Mouse (Mus musculus): Measurements from ENCODE around the gene Col13a1. TPM values are rescaled to one million over a fixed set of nuclear protein-coding genes. Genes with fewer than 3 reads are reported as not detected.

Gene Col13a1
- 1 to 10 TPM; 1.1 to 2.3 (median 1.4) TPM for total RNA-seq (2022)

DNA sequence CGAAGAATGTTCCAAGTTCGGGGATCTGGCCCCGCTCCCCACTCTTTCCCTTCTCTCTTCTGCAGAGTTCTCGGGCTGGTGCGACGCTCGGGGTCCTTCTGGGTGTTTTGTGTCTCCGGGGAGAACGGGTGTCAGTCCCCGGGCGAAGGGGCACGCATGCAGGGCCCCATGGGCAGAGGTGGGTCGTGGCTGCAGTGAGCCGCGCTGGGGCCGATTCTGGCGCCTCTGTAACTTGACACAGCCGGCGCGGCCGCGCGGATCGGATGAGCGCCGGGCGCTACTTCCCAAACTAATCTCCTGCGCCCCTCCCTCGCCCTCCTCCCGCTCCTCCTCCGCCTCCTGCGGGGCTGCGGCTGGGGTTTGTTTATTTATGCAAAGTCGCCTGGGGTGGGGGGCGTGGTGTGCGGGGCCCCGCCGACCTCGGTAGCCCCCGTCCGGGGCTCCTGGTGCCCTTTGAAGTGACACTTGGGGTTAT is at the start of gene Col13a1:
Col13a1 (minus strand) TSS at position 243 of the 475 bp plus-strand sequence.
- no peak for DNase-seq (ENCODE audit: low spot score in 2 of 2)

DNA sequence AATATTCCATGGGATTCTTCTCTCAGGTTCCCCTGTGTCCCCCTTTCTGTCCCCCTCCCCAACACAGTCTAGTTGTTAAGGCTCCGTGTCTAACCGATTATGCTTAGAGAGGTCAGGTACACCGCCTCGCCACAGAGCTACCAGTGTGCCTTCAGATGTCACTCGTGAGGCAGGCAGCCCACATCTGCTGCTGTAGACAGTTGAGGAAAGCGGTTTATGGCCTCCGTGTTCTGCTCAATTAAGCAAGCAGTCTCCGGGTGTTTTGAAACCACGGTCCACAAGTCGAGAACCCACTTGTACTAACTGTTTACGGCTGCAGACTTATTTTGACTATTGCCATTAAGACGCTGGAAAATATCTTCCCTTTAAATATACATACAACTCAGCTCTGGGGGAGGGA is 48.8 kb upstream of the Col13a1 start:
- DNase-seq (ENCODE audit: low spot score in 2 of 2), result no peak

- DNase-seq (ENCODE audit: low spot score in 2 of 2), result no peak
These were observed 45.1 kb upstream of the Col13a1 start for GRCm38 (mm10) chr10:62023821-62024551.

GRCm38 (mm10) chr10:62020068-62020620 is 41.2 kb upstream of the Col13a1 start:
- DNase-seq (ENCODE audit: low spot score in 2 of 2), result no peak

- no peak for DNase-seq (ENCODE audit: low spot score in 2 of 2)
These were observed 40.6 kb upstream of the Col13a1 start for GRCm38 (mm10) chr10:62019386-62020067.

DNA sequence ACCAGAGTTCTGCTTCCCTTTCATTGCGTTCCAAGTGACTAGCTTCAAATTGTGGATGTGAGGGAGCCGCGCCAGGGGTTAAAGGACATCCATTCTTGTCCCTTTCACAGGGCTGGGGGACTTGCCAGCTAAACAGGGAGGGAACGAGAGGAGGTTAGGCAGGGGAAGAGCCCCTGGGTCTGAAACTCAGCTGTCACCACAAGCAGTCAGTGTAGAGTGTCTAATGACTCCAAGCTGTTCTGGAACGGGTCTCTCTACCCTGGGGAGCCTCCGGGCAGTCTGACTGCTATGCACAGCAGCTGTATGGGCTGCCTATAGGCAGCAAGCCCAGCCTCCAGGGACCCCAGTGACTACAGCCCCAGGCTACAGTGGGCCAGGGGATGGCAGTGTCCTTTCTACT is 38.0 kb upstream of the Col13a1 start:
- DNase-seq (ENCODE audit: low spot score in 2 of 2), result no peak

DNA sequence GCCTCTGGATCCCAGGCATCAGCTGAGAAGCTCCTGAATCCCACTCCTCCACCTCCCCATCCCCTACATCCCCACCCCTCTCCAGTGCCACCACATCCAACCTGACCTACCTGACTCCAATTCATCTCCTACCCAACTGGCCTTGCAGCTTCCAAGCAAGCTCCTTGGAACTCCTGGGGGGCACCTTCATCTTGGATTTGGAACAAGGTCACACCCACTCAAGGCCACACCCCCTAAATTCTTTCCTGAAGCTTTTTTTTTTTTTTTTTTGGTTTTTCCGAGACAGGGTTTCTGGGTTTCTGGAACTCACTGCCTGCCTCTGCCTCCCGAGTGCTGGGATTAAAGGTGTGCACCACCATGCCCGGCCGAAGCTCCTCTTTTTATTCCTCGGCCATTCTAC is 34.3 kb upstream of the Col13a1 start:
- no peak for DNase-seq (ENCODE audit: low spot score in 2 of 2)

DNA sequence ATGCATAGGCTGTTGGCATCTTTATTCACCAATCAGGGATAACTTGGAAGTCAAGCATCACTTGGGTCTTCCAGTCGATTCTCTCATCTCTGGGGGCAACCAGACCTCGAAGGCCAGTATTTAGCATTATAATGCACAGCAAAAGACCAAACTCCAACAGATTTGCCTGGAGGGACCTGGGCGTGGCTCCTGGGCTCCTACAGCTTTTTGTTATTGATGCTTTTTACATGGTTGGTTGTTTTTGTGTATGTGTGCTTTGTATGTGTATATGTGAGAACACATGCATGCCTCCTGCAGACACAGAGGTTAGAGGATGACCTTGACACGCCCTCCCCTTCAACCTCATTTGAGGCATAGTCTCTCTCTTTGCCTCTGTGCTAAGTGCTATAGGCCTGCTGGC is 33.5 kb upstream of the Col13a1 start:
- no peak for DNase-seq (ENCODE audit: low spot score in 2 of 2)

GRCm38 (mm10) chr10:62009981-62010500 is 31.1 kb upstream of the Col13a1 start:
- no peak for DNase-seq (ENCODE audit: low spot score in 2 of 2)

DNA sequence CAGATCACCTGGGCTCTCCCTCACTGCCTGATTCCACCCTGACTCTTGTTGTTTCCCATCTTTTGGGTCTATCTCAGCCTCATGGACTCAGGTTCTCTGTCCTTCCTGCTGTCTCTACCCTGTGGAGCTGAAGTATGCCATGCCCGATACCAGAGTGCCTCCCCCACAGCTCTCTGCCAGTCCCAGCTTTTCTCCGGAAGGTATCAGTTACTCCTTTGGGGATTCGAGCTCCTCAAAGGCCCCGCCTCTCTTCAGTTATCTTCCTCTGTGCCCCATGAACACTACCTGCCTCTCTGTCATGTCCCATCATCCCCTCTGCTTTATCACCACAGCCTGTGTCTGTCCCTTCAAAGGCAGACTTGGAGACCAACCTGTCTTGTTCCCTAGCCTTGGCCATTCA is 29.1 kb upstream of the Col13a1 start:
- DNase-seq (ENCODE audit: low spot score in 2 of 2), result no peak

DNA sequence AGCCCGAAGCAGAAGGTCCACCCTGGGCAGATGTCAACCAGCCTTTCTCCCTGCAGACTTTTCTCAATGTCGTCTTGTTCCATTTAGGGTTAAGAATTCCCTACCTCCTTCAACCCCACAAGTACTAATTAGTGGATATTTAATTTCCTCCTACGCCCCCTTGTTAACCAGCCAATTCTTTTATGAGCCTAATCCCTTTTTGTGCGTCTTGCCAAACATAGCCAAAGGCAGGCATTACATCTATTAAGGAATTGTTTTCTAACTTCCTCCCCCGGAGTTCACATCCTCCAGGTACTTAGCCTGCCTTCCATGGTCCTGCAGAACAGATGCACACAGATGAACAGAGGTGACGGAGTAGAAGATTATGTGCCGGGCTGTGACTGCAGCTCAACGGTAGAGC is 27.5 kb upstream of the Col13a1 start:
- no peak for DNase-seq (ENCODE audit: low spot score in 2 of 2)

- no peak for DNase-seq (ENCODE audit: low spot score in 2 of 2)
These were observed 21.3 kb upstream of the Col13a1 start for GRCm38 (mm10) chr10:62000216-62000615.

- DNase-seq (ENCODE audit: low spot score in 2 of 2), result no peak
These were observed 20.9 kb upstream of the Col13a1 start for GRCm38 (mm10) chr10:61999766-62000165.

- no peak for DNase-seq (ENCODE audit: low spot score in 2 of 2)
These were observed 12.8 kb upstream of the Col13a1 start for GRCm38 (mm10) chr10:61991481-61992424.

DNA sequence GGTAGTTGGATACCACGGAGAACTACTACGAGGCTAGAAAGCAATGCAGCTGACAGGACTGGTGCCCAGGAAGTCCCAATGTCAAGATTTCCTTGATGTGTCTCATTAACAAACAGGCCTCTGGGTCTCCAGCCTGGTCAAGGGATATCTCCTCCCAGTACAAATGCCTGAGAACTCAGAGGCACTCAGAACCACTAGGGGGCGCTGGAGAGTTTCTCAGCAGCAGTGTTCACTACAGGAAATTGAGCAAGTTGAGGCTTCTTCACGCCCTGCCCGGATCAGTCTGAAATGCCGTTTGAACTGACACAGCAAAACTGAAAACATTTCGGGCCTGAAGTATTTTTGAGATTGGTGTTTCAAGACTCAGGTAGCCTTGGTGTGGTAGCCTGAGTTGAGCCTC is 1.5 kb upstream of the Col13a1 start:
- peak; percentile 49 to 73 for DNase-seq (ENCODE audit: low spot score in 2 of 2)

DNA sequence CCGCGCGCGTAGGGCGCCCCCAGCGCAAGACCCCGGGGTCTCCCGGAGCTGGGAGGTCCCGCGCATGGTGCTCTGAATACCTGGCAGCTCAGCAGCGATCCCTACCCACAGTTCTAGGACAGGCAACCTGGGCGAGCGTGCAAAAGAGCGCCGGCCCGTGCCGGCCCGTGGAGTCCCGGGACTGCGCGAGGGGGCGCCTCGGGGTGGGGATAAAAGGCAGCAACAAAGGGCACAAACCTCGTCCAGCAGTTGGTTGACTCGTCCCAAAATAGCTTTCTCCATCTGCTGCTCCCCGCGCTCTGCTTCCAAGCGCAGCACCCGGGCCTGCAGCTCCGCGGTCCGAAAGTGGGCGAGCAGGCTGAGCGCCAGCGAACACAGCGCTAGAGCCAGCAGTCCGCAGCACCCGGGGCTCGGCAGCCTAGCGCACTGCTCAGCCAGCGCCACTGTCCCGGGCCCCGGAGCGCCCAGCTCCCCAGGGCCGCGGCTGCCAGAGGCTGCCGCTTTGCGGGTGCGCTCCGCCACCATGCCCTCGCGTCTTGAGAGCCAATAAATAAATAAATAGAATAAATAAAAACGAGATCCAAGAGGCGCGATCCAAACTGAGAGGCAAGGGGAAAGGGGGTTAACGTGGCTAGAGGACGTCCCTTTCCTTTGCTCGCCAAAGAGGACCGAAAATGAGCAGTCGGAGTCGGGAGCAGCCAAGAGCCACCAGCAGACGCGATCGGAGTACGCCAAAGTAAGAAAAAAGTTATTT is 619 bp downstream of the Col13a1 start:
- DNase-seq (ENCODE audit: low spot score in 2 of 2), result peak; percentile 5 to 32

- no peak for DNase-seq (ENCODE audit: low spot score in 2 of 2)
These were observed 1.4 kb downstream of the Col13a1 start for GRCm38 (mm10) chr10:61977392-61978096.

- DNase-seq (ENCODE audit: low spot score in 2 of 2), result no peak
These were observed 1.9 kb downstream of the Col13a1 start for GRCm38 (mm10) chr10:61976987-61977386.

GRCm38 (mm10) chr10:61974581-61974980 is 4.3 kb downstream of the Col13a1 start:
- no peak for DNase-seq (ENCODE audit: low spot score in 2 of 2)

DNA sequence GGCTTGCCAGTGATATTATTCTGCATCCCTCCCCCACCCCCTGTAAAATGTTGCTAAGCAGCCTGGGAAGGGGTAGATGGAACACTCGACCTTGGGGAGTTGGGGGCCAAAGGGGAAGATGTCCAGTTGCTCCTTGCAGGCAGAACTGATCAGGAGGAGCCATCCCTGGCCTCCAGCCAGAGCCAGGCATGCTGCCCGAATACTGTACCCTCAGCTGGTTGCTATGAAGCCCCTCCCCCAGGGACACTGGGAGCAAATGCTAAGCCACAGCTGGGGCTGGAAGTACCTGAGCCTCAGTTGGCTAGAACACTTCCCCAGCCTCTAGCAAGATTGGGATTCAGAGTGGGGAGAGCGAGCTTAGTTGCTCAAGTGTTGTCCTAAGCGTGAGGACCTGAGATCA is 6.9 kb downstream of the Col13a1 start:
- DNase-seq (ENCODE audit: low spot score in 2 of 2), result no peak

All from left cerebral cortex, adult 8-10 months (tissue).